ENCODE assay signal across 8 mouse cellular contexts in genomic region chr3:100684234-100684975, GRCm38 (mm10). TPM values are rescaled to one million over a fixed set of nuclear protein-coding genes. Genes with fewer than 3 reads are reported as not detected.
DNase-seq lines count a peak whose midpoint lies in the region; ATAC-seq and TF ChIP-seq lines count a peak whose summit lies in the region.

No protein-coding gene starts in this region.

- WGBS in embryonic facial prominence, embryonic 13.5 days = under 1% methylated on average over 25 of the region's 25 CpGs
- under 1% methylated on average over 25 of the region's 25 CpGs for WGBS in hindbrain, embryonic 11.5 days
- WGBS in liver, adult 2 months = 2% methylated on average over 25 of the region's 25 CpGs
- under 1% methylated on average over 25 of the region's 25 CpGs for WGBS in neural tube, embryonic 12.5 days

- H3K4me2 ChIP-seq in embryonic facial prominence, embryonic 13.5 days = peak overlapping the region; percentile 92
- H3K4me2 ChIP-seq in hindbrain, embryonic 11.5 days (replicated peaks; ENCODE audit: low read depth, low read length) = peak overlapping the region; percentile 90
- H3K4me2 ChIP-seq in neural tube, embryonic 12.5 days (replicated peaks) = peak overlapping the region; percentile 90

- TF ChIP-seq POLR2A in liver, adult 2 months (IDR thresholded peaks at IDR 0.05; ENCODE audit: extremely low read depth, insufficient read depth, low read length) = no peak

- peaks cover 19% of the 10 kb centered on the region; the same call in 1 of the 2 replicates for H3K79me2 ChIP-seq in liver, adult 2 months (ENCODE audit: control insufficient read depth, insufficient read depth, low read length)

- H3K9me3 ChIP-seq in embryonic facial prominence, embryonic 13.5 days = no peaks in the 10 kb centered on the region
- H3K9me3 ChIP-seq in hindbrain, embryonic 11.5 days (ENCODE audit: control insufficient read depth, low read length) = no peaks in the 10 kb centered on the region
- H3K9me3 ChIP-seq in neural tube, embryonic 12.5 days = no peaks in the 10 kb centered on the region

- H3K36me3 ChIP-seq in embryonic facial prominence, embryonic 13.5 days = no peaks in the 10 kb centered on the region
- no peaks in the 10 kb centered on the region for H3K36me3 ChIP-seq in hindbrain, embryonic 11.5 days (ENCODE audit: control insufficient read depth, insufficient read depth, low read length)
- no peaks in the 10 kb centered on the region for H3K36me3 ChIP-seq in liver, adult 2 months (ENCODE audit: control insufficient read depth, insufficient read depth, low read length)
- H3K36me3 ChIP-seq in neural tube, embryonic 12.5 days = no peaks in the 10 kb centered on the region

- intact Hi-C loops in left cerebral cortex, adult 2 months (cut with DNase I) = loop anchor here (2.0 to 10.0 kb wide), 7 partner anchors 20 to 500 kb away; partner anchors contain the start of gene Tent5c

- peak overlapping the region; percentile 99 for H3K4me3 ChIP-seq in left cerebral cortex, adult 2 months
- peak overlapping the region; percentile 84 for H3K4me3 ChIP-seq in embryonic facial prominence, embryonic 13.5 days
- peak overlapping the region; percentile 85 for H3K4me3 ChIP-seq in hindbrain, embryonic 11.5 days (ENCODE audit: low read depth, low read length)
- H3K4me3 ChIP-seq in liver, adult 2 months (ENCODE audit: insufficient read depth, low read depth, low read length) = peak overlapping the region; percentile 98
- peak overlapping the region; percentile 81 for H3K4me3 ChIP-seq in neural tube, embryonic 12.5 days

- peak overlapping the region; percentile 95 for H3K27ac ChIP-seq in left cerebral cortex, adult 2 months
- H3K27ac ChIP-seq in embryonic facial prominence, embryonic 13.5 days = no peak overlapping the region
- H3K27ac ChIP-seq in hindbrain, embryonic 11.5 days (ENCODE audit: low read depth, low read length) = no peak overlapping the region
- H3K27ac ChIP-seq in liver, adult 2 months (replicated peaks; ENCODE audit: insufficient read depth, low read depth, low read length) = no peak overlapping the region; the same call in 1 of the 2 replicates
- H3K27ac ChIP-seq in neural tube, embryonic 12.5 days = no peak overlapping the region

- no peaks in the 10 kb centered on the region for H3K27me3 ChIP-seq in embryonic facial prominence, embryonic 13.5 days
- H3K27me3 ChIP-seq in hindbrain, embryonic 11.5 days (ENCODE audit: control insufficient read depth, insufficient read depth, low read length) = no peaks in the 10 kb centered on the region
- H3K27me3 ChIP-seq in liver, adult 2 months (ENCODE audit: control insufficient read depth, insufficient read depth, low read length) = no peaks in the 10 kb centered on the region
- no peaks in the 10 kb centered on the region for H3K27me3 ChIP-seq in neural tube, embryonic 12.5 days (replicated peaks)

- no peak for ATAC-seq in embryonic facial prominence, embryonic 13.5 days (ENCODE audit: insufficient number of reproducible peaks, insufficient read depth, low FRiP score, low TSS enrichment, low read depth)
- ATAC-seq in hindbrain, embryonic 11.5 days (ENCODE audit: low FRiP score) = no peak
- no peak for ATAC-seq in neural tube, embryonic 12.5 days (ENCODE audit: low FRiP score, low read depth)

- H3K9ac ChIP-seq in embryonic facial prominence, embryonic 13.5 days = peak overlapping the region; percentile 95
- H3K9ac ChIP-seq in hindbrain, embryonic 11.5 days (ENCODE audit: low read depth, low read length) = peak overlapping the region; percentile 94
- peak overlapping the region; percentile 63 for H3K9ac ChIP-seq in liver, adult 2 months (ENCODE audit: low read depth, low read length)
- peak overlapping the region; percentile 93 for H3K9ac ChIP-seq in neural tube, embryonic 12.5 days

- H3K4me1 ChIP-seq in embryonic facial prominence, embryonic 13.5 days = peaks cover 28% of the 10 kb centered on the region
- H3K4me1 ChIP-seq in hindbrain, embryonic 11.5 days (replicated peaks; ENCODE audit: control insufficient read depth, insufficient read depth, low read length) = peaks cover 6% of the 10 kb centered on the region
- H3K4me1 ChIP-seq in liver, adult 2 months (ENCODE audit: control insufficient read depth, insufficient read depth, low read length) = peaks cover 15% of the 10 kb centered on the region
- peaks cover 22% of the 10 kb centered on the region for H3K4me1 ChIP-seq in neural tube, embryonic 12.5 days

- peak in 1 of 2 experiments; percentile 36 for DNase-seq in left cerebral cortex, adult 2 months (ENCODE audit: extremely low spot score in 1 of 2, low spot score in 2 of 2)
- DNase-seq in left cerebral cortex, adult 11 months (ENCODE audit: low spot score) = no peak
- peak; percentile 48 for DNase-seq in ZHBTc4 (ENCODE audit: low read depth, low spot score)
- DNase-seq in hindbrain, embryonic 11.5 days (ENCODE audit: low spot score) = peak; percentile 52
- peak; percentile 65 for DNase-seq in liver, adult 2 months (ENCODE audit: extremely low read depth, low read depth, low spot score)
- no peak for DNase-seq in urinary bladder, postnatal 4 days (ENCODE audit: low spot score in 2 of 2)

- no peak for TF ChIP-seq CTCF in left cerebral cortex, adult 2 months (IDR thresholded peaks at IDR 0.05)
- no peak for TF ChIP-seq CTCF in liver, adult 2 months (IDR thresholded peaks at IDR 0.05; ENCODE audit: low read depth, low read length)

RNA-seq across cellular contexts. Expression of gene Man1a2, which starts 0.9 kb away (rescaled TPM):
- total RNA-seq in left cerebral cortex, adult 2 months (2021) = 100 to 1,000 TPM; 166 to 170 TPM
- polyA plus RNA-seq in embryonic facial prominence, embryonic 13.5 days (2015; fragmentation: Nextera tagmentation; extraction: Ambion mirVana) = 64.1 and 64.5 TPM in 2 replicates
- polyA plus RNA-seq in hindbrain, embryonic 11.5 days (2014; fragmentation: Nextera tagmentation; extraction: Ambion mirVana) = 48.4 and 68.5 TPM in 2 replicates
- total RNA-seq in liver, adult 2 months (2014; rRNA removed) = 17.7 and 18.5 TPM in 2 replicates
- polyA plus RNA-seq in liver, adult 2 months (2012; rRNA removed) = 3.9 and 4.0 TPM in 2 replicates
- polyA plus RNA-seq in neural tube, embryonic 12.5 days (2016; fragmentation: Nextera tagmentation; extraction: Ambion mirVana) = 58.0 and 76.6 TPM in 2 replicates

Comparison
In these comparisons a context has a peak if more than half of its experiments do, and no peak if none do; other contexts are left out.
1. DNase-seq: peak in ZHBTc4 (single experiment), hindbrain, embryonic 11.5 days (single experiment) and liver, adult 2 months (single experiment); none in left cerebral cortex, adult 11 months (single experiment) and urinary bladder, postnatal 4 days (0 of 2).
2. Peak in every context shown above with its lines, with median percentiles within 50 percentile points of each other: H3K4me3 ChIP-seq, H3K4me2 ChIP-seq and H3K9ac ChIP-seq.